Mouse (Mus musculus): ENCODE data around the gene Usp7. TPM values are rescaled to one million over a fixed set of nuclear protein-coding genes. Genes with fewer than 3 reads are reported as not detected.

Usp7 gene
- polyA plus RNA-seq, 1 experiment from 2014 or later: 34.2 TPM

DNA sequence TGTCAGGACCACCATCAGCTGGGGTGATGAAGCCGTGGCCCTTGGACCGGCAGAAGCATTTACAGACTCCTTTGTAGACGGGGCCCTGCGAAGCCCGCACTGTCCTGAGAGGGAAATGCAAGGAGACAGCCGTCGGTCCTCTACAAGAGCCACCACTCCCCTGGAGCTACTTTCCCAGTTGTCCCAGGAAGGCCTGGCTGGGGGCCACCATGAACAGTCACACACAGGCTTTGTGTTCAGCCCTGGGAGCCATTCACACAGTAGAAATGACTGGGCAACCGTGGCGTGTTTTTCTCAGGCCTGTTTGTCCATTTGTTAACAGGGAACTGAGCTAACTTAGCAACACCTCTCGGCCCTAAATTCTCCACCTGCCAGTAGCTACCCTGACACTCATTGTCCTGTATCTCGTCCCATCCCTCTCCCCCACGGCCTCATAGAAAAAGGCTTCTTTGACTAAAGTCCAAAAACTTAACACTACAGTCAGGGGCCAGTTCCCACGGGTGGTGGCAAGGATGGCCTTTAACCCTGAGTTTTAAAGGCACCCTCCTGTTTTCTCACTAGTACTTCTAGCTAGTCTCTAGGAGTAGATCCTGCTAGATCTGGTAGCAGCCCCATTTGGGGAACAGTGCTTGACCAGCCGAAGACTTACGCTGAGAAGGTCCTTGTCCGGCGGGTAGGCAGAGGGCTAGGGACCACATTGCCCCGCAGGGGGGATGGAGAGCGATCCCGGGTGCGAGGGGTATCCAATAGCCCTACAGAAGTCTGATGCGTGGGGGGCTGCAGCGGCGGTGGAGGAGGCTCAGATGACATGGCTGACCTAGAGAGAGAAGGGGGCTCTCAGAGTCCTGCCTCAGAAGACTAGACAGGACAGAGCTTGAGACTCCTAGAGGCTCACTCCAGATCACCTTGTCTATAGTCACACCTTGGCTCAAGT, 128.2 kb downstream of the Usp7 start:
- H3K36me3 ChIP-seq (replicated peaks): peaks cover 16% of the 10 kb centered on the region
- WGBS: 78% methylated on average over 24 of the region's 24 CpGs
- H3K4me3 ChIP-seq: no peak overlapping the region
- H3K9ac ChIP-seq: no peak overlapping the region
- no peaks in the 10 kb centered on the region for H3K27me3 ChIP-seq (replicated peaks)
- ATAC-seq (replicated peaks): no peak
- peaks cover 33% of the 10 kb centered on the region for H3K4me1 ChIP-seq
- no peak overlapping the region for H3K27ac ChIP-seq
- no peaks in the 10 kb centered on the region for H3K9me3 ChIP-seq
- no peak overlapping the region for H3K4me2 ChIP-seq

DNA sequence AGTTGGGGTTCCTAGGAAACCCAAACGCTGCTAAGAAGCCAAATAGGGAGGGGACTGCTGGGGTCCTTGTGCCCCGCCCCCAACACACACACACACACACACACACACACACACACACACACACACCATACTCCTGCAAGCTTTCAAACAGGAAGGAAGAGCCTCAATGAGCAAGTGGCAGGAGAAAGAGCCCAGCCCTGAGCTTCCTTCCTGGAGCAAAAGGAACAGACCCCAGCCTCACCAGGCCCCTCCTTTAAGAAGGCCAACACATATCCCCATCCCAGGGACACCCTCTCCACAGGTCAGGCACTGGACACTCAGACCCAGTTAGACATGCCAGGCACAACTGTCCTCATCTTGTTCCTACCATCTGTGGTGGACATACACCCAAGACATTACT, 129.1 kb downstream of the Usp7 start:
- H3K4me3 ChIP-seq: no peak overlapping the region
- no peak overlapping the region for H3K9ac ChIP-seq
- H3K36me3 ChIP-seq (replicated peaks): peaks cover 16% of the 10 kb centered on the region
- no peak overlapping the region for H3K27ac ChIP-seq
- H3K4me2 ChIP-seq: no peak overlapping the region
- H3K27me3 ChIP-seq (replicated peaks): no peaks in the 10 kb centered on the region
- no peaks in the 10 kb centered on the region for H3K9me3 ChIP-seq
- 61% methylated on average over 2 of the region's 2 CpGs for WGBS
- no peak for ATAC-seq (replicated peaks)
- peaks cover 24% of the 10 kb centered on the region for H3K4me1 ChIP-seq

DNA sequence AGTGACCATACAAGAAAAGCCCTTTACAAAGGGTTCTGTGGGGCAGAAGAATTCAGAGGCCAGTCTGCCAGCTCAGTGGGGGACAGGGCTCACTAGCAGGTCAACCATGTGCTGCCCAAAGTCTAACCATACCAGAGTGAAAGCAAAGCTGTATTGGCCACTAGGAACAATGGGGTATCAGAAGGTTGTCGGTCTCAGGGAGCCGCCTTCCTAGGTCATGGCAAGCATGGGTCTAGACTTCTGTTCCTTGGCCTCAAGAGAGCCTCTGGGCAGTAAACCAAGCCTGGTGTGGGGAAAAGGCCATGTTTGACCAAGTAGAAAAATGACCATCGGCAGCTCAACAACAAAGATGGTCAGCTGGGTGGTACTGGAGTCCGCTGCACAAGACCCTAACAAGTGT, 133.3 kb downstream of the Usp7 start:
- no peak overlapping the region for H3K4me3 ChIP-seq
- H3K9ac ChIP-seq: no peak overlapping the region
- H3K27me3 ChIP-seq (replicated peaks): no peaks in the 10 kb centered on the region
- H3K4me1 ChIP-seq: no peaks in the 10 kb centered on the region; the same call in 1 of the 2 replicates
- no peak for ATAC-seq (replicated peaks)
- peaks cover 16% of the 10 kb centered on the region for H3K36me3 ChIP-seq (replicated peaks)
- no peak overlapping the region for H3K4me2 ChIP-seq
- H3K9me3 ChIP-seq: no peaks in the 10 kb centered on the region
- 91% methylated on average over 4 of the region's 4 CpGs for WGBS
- no peak overlapping the region for H3K27ac ChIP-seq

DNA sequence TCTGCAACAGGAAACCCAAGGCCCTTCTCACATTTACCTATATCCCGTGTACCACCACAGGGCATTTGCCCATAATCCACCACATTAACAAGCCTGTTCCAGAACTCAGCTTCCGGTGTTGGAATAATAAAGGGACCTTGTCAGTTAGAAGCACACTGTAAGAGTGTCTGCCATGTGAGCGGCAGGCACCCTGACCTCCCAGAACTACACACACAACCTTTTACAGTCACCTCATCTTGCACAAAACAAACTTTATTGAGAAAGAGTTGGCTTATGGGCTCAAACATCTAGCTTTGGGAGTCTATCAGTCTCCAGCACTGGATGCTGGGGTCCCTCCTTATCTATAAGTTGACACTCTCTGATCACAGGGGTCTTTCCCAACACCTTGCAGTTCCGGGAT, 133.8 kb downstream of the Usp7 start:
- Histone ChIP-seq H3K36me3 (replicated peaks) (peaks cover 16% of the 10 kb centered on the region), H3K4me1 (no peaks in the 10 kb centered on the region; the same call in 1 of the 2 replicates), H3K27me3 (replicated peaks) (no peaks in the 10 kb centered on the region), H3K9ac (no peak overlapping the region), H3K4me2 (no peak overlapping the region), H3K27ac (no peak overlapping the region), H3K4me3 (no peak overlapping the region), H3K9me3 (no peaks in the 10 kb centered on the region)
- no peak for ATAC-seq (replicated peaks)
- 85% methylated on average over 4 of the region's 4 CpGs for WGBS

DNA sequence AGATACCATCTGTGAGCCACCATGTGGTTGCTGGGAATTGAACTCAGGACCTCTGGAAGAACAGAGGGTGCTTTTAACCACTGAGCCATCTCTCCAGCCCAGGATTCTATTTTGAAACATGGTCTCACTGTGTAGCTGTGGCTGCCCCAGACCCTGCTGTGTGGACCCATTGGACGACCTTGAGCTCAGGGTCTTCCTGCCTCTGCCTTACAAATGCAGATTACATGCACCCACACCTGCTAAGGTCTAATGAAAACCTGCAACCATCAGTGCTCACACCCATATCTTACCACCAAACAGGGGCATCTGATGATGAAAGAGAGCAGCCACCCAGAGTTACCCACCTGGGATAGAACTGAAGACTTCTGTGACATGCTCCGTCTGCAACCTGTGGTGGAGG, 135.9 kb downstream of the Usp7 start:
- Histone ChIP-seq H3K9ac (no peak overlapping the region), H3K4me2 (no peak overlapping the region), H3K27ac (no peak overlapping the region), H3K36me3 (replicated peaks) (peaks cover 8% of the 10 kb centered on the region), H3K27me3 (replicated peaks) (no peaks in the 10 kb centered on the region), H3K4me3 (no peak overlapping the region), H3K4me1 (no peaks in the 10 kb centered on the region), H3K9me3 (no peaks in the 10 kb centered on the region)
- no peak for ATAC-seq (replicated peaks)
- 88% methylated on average over 2 of the region's 2 CpGs for WGBS

DNA sequence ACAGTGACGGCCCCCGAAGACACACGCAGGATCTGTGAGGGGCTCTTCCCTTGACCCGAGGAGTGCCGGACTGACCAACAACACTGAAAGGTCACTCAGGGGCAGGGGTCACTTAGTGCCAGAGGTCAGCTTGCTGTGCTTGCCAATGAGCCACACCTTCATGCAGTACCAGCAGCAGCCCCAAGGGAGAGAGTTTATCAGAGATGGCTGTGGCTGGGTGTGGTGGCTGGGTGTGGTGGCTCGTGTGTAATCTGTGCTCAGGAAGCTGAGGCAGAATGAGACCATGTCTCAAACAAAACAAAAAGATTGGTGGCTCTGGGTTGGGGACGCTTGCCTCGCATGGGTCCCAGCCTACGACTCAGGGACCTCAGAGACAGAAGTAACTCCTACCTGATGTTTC, 136.5 kb downstream of the Usp7 start:
- Histone ChIP-seq H3K9me3 (no peaks in the 10 kb centered on the region), H3K27ac (no peak overlapping the region), H3K4me1 (no peaks in the 10 kb centered on the region), H3K4me3 (no peak overlapping the region), H3K27me3 (replicated peaks) (no peaks in the 10 kb centered on the region), H3K4me2 (no peak overlapping the region), H3K36me3 (replicated peaks) (peaks cover 14% of the 10 kb centered on the region), H3K9ac (no peak overlapping the region)
- ATAC-seq (replicated peaks): no peak
- 90% methylated on average over 9 of the region's 9 CpGs for WGBS

DNA sequence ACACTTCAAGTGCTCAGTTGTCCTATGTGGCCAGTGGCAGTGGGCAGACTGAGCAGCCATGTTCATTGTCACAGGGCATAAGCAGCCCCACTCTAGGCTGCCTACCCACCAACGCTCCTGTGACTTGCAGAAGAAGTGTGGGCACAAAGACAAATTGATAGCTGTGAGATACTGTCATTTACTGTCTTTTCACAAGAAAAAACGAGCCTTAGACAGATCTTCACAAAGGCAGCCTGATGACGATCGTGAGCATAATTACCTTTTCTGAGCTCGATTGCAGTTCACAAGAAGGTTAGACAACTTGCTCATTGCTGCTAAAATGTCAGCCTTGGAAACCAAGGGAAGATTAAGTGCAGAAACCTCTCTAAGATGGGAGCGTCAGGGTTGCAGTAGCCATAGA, 137.0 kb downstream of the Usp7 start:
- Histone ChIP-seq H3K9me3 (no peaks in the 10 kb centered on the region), H3K27ac (no peak overlapping the region), H3K4me3 (no peak overlapping the region), H3K27me3 (replicated peaks) (no peaks in the 10 kb centered on the region), H3K4me1 (no peaks in the 10 kb centered on the region), H3K9ac (no peak overlapping the region), H3K4me2 (no peak overlapping the region), H3K36me3 (replicated peaks) (peaks cover 15% of the 10 kb centered on the region)
- no peak for ATAC-seq (replicated peaks)
- WGBS: 91% methylated on average over 6 of the region's 6 CpGs

DNA sequence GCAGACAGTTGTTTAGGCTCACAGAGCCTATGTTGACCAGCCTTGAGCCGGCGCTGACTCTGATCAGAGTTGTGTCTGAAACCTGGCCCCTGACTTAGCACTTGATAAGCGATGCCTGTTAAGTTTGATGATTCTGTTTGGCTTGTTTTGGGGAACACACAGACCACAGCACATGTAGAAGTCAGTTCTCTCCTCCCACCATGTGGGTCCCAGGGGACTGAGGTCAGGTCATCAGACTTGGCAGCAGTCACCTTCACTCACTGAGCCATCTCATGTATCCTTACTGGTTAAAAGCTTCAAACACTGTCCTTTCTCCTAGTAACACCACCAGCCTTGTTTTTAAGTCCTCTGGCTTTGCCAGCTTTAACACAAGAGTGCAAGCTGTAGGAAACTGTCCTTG, 142.1 kb downstream of the Usp7 start:
- peaks cover 32% of the 10 kb centered on the region for H3K36me3 ChIP-seq (replicated peaks)
- no peak for ATAC-seq (replicated peaks)

DNA sequence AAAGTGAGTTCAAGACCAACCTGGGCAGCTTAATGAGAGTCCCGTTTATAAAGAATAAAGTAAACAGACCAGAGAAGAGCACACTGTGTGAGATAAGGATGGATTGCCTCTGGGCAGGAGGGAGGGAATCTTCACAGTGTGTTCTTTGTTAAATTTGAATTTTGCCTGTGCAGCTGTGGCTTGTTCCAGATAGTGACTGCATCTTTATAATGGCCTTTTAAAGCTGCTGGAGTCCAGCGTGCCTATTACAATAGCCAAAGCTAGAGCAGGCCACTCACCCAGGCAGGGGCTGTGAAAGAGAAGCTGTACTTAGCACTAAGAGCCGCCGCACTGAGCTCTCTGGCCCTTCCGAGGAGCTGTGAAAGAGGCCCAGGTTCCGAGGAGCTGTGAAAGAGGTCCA, 146.6 kb downstream of the Usp7 start:
- Histone ChIP-seq H3K36me3 (replicated peaks) (peaks cover 30% of the 10 kb centered on the region), H3K4me1 (no peaks in the 10 kb centered on the region), H3K27ac (no peak overlapping the region), H3K4me3 (no peak overlapping the region), H3K9me3 (no peaks in the 10 kb centered on the region), H3K27me3 (replicated peaks) (no peaks in the 10 kb centered on the region), H3K4me2 (no peak overlapping the region), H3K9ac (no peak overlapping the region)
- whole genome bisulfite sequencing: 85% methylated on average over 6 of the region's 6 CpGs
- no peak for ATAC-seq (replicated peaks)

More for the DNA sequence above, 142.1 kb downstream of the Usp7 start:
- no peak overlapping the region for H3K9ac ChIP-seq
- H3K4me1 ChIP-seq: no peaks in the 10 kb centered on the region
- no peak overlapping the region for H3K27ac ChIP-seq
- H3K4me3 ChIP-seq: no peak overlapping the region
- no peaks in the 10 kb centered on the region for H3K27me3 ChIP-seq (replicated peaks)
- no peak overlapping the region for H3K4me2 ChIP-seq
- no peaks in the 10 kb centered on the region for H3K9me3 ChIP-seq
- WGBS: over 99% methylated on average over 3 of the region's 3 CpGs

DNA sequence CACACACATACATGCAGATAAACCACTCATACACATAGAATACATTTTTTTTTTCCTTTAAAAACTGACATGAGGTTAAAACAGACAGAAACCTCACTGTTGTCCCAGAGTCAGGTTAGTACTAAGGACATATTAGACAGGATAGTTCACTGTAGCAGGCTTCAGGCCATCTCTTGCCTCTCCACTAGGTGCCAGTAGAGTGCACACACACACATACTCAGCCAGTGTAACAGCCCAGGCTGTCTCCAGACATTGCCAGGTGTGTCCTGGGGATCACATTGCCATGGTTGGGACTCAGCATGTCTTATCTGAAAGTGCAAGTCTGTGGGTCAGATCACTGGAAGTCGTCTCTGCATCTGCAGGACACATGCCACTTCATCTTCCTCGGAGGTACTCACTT, 148.3 kb downstream of the Usp7 start:
- H3K27ac ChIP-seq: no peak overlapping the region
- H3K4me2 ChIP-seq: no peak overlapping the region
- WGBS: 85% methylated on average over 2 of the region's 2 CpGs
- H3K9ac ChIP-seq: no peak overlapping the region
- ATAC-seq (replicated peaks): no peak
- H3K4me1 ChIP-seq: peaks cover 4% of the 10 kb centered on the region; the same call in 1 of the 2 replicates
- H3K27me3 ChIP-seq (replicated peaks): no peaks in the 10 kb centered on the region
- H3K36me3 ChIP-seq (replicated peaks): peaks cover 21% of the 10 kb centered on the region
- H3K4me3 ChIP-seq: no peak overlapping the region
- no peaks in the 10 kb centered on the region for H3K9me3 ChIP-seq

Other genes starting within 250 kb of the Usp7 start
- 45.8 and 49.9 TPM in 2 replicates for gene Pmm2, start 154.6 kb downstream of the Usp7 start, polyA plus RNA-seq (2015; fragmentation: Nextera tagmentation; extraction: Ambion mirVana)
- 25.3 and 25.7 TPM in 2 replicates for gene Tmem186, start 154.6 kb downstream of the Usp7 start, polyA plus RNA-seq (2015; fragmentation: Nextera tagmentation; extraction: Ambion mirVana)
- 187 and 207 TPM in 2 replicates for gene Carhsp1, start 120.2 kb downstream of the Usp7 start, polyA plus RNA-seq (2015; fragmentation: Nextera tagmentation; extraction: Ambion mirVana)
- 0.31 and 0.40 TPM in 2 replicates for gene Gm5767, start 111.5 kb downstream of the Usp7 start, polyA plus RNA-seq (2015; fragmentation: Nextera tagmentation; extraction: Ambion mirVana)
- gene 1810013L24Rik, start 37.8 kb upstream of the Usp7 start, polyA plus RNA-seq (2015; fragmentation: Nextera tagmentation; extraction: Ambion mirVana): 27.7 and 29.0 TPM in 2 replicates

Data from midbrain, embryonic 15.5 days (tissue).